Mouse (Mus musculus) embryonic fibroblast, embryonic 13.5 days (primary cell): Measurements from ENCODE around the gene Tbc1d1. TPM values are rescaled to one million over a fixed set of nuclear protein-coding genes. Genes with fewer than 3 reads are reported as not detected.

ENCODE experiments used
- H3K27ac ChIP-seq: 2 replicates; pipeline ENCODE4 v1.5.1; 2012; ENCODE audit warnings: low read length, control low read depth, inconsistent platforms; ENCODE audit not compliant: insufficient read depth
- H3K4me1 ChIP-seq: 2 replicates; pipeline ENCODE4 v1.6.1; 2011; ENCODE audit warnings: low read length; ENCODE audit not compliant: control insufficient read depth, insufficient read depth
- H3K4me3 ChIP-seq: 2 replicates; pipeline ENCODE4 v1.5.1; 2011; ENCODE audit warnings: mild to moderate bottlenecking, control low read depth, low read length; ENCODE audit not compliant: insufficient read depth
- CTCF ChIP-seq: IDR thresholded peaks from 2 replicates; pipeline ENCODE4 v1.5.1; 2011; ENCODE audit warnings: mild to moderate bottlenecking, control low read depth, low read length, moderate library complexity, borderline replicate concordance; ENCODE audit not compliant: insufficient read depth
- POLR2A ChIP-seq: IDR thresholded peaks from 2 replicates; pipeline ENCODE4 v1.6.1; 2011; ENCODE audit warnings: low read depth, mild to moderate bottlenecking, control low read depth, low read length, moderate library complexity
- polyA plus RNA-seq: library from polyadenylated mRNA; stranded (reverse); fragments of >200 nt; gene quantifications from 2 replicates; pipeline ENCODE4 v1.2.4, GENCODE M21; 2011; ENCODE audit warnings: low read depth; ENCODE audit not compliant: missing spikeins, insufficient read length

Gene Tbc1d1
- polyA plus RNA-seq = 37.9 and 47.1 TPM in 2 replicates

GRCm38 (mm10) chr5:64155861-64156550, at the start of gene Tbc1d1:
Gene Tbc1d1, plus strand, starts transcription at chr5:64156305.
- H3K4me1 ChIP-seq = peaks cover 7% of the 10 kb centered on the region; the same call in 1 of the 2 replicates
- TF ChIP-seq CTCF (no peak), POLR2A (peak; percentile 39)
- no peak within 1 kb of the TSS for H3K4me3 ChIP-seq
- peak within 1 kb of the TSS; percentile 86 for H3K27ac ChIP-seq

GRCm38 (mm10) chr5:64107596-64108289, 48.4 kb upstream of the Tbc1d1 start:
- Histone ChIP-seq H3K4me3 (no peak overlapping the region), H3K4me1 (peaks cover 4% of the 10 kb centered on the region), H3K27ac (no peak overlapping the region)
- TF ChIP-seq CTCF = no peak
- no peak for TF ChIP-seq POLR2A

- H3K27ac ChIP-seq = no peak overlapping the region
- TF ChIP-seq POLR2A (no peak), CTCF (no peak)
- H3K4me1 ChIP-seq = peaks cover 7% of the 10 kb centered on the region
- H3K4me3 ChIP-seq = no peak overlapping the region
Observed at GRCm38 (mm10) chr5:64109217-64109616, 46.9 kb upstream of the Tbc1d1 start.

- Histone ChIP-seq H3K4me1 (peaks cover 7% of the 10 kb centered on the region), H3K27ac (peak overlapping the region; percentile 84), H3K4me3 (no peak overlapping the region)
- no peak for TF ChIP-seq CTCF
Observed at GRCm38 (mm10) chr5:64112360-64112759, 43.7 kb upstream of the Tbc1d1 start.

- Histone ChIP-seq H3K4me3 (no peak overlapping the region), H3K27ac (no peak overlapping the region), H3K4me1 (peaks cover 7% of the 10 kb centered on the region)
- no peak for TF ChIP-seq POLR2A
Observed at GRCm38 (mm10) chr5:64114210-64114609, 41.9 kb upstream of the Tbc1d1 start.

- TF ChIP-seq CTCF (no peak), POLR2A (no peak)
- Histone ChIP-seq H3K4me3 (no peak overlapping the region), H3K27ac (no peak overlapping the region), H3K4me1 (peaks cover 5% of the 10 kb centered on the region)
Observed at GRCm38 (mm10) chr5:64117191-64117590, 38.9 kb upstream of the Tbc1d1 start.

GRCm38 (mm10) chr5:64125783-64126182, 30.3 kb upstream of the Tbc1d1 start:
- TF ChIP-seq CTCF = no peak
- TF ChIP-seq POLR2A = no peak
- H3K4me1 ChIP-seq = no peaks in the 10 kb centered on the region
- H3K27ac ChIP-seq = no peak overlapping the region
- H3K4me3 ChIP-seq = no peak overlapping the region

- Histone ChIP-seq H3K4me1 (no peaks in the 10 kb centered on the region), H3K4me3 (no peak overlapping the region)
- TF ChIP-seq POLR2A (no peak), CTCF (no peak)
Observed at GRCm38 (mm10) chr5:64131550-64131949, 24.6 kb upstream of the Tbc1d1 start.

GRCm38 (mm10) chr5:64133901-64134300, 22.2 kb upstream of the Tbc1d1 start:
- Histone ChIP-seq H3K4me3 (no peak overlapping the region), H3K27ac (no peak overlapping the region), H3K4me1 (no peaks in the 10 kb centered on the region)
- no peak for TF ChIP-seq POLR2A
- TF ChIP-seq CTCF = no peak

More at GRCm38 (mm10) chr5:64131550-64131949, 24.6 kb upstream of the Tbc1d1 start:
- no peak overlapping the region for H3K27ac ChIP-seq

- H3K27ac ChIP-seq = no peak overlapping the region
- no peaks in the 10 kb centered on the region for H3K4me1 ChIP-seq
- no peak overlapping the region for H3K4me3 ChIP-seq
- TF ChIP-seq CTCF (peak; percentile 56; the same call in 1 of the 2 replicates), POLR2A (no peak)
Observed at GRCm38 (mm10) chr5:64136325-64136724, 19.8 kb upstream of the Tbc1d1 start.
